Mouse (Mus musculus): ENCODE measurements around the gene Nexn.

DNA sequence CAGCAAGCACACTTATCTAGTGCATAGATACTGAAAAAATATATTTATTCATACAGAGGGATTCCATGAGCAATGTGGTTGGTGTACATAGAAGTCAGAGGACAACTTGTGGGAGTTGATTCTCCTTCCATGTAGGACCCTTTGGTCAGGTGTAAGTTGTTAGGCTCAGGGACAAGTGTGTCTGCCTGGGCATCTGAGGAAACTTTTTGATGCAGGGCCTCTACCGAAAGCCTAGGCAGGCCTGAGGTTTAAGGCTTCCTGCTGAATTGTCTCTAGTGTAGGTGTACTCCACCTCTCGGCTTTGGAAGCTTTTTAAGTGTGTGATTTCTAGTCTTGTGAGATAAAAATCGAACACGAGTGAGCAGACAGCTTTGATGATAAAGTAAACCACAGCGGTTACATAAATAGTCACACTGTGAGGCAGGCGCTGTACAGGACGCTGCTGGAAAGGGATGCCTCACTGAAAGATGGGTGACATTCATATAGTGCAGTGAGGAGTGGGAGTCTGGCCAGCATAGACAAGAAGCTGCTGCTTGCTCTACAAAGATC, 54.3 kb downstream of the Nexn start:
- TF ChIP-seq CTCF (IDR thresholded peaks at IDR 0.05; ENCODE audit: borderline replicate concordance, insufficient read depth, low read depth, low read length) (no peak), POLR2A (IDR thresholded peaks at IDR 0.05; ENCODE audit: borderline replicate concordance, insufficient read depth, low read length) (no peak)
